Mouse (Mus musculus) heart, embryonic 16.5 days (tissue): ENCODE data around the gene Pdcl3. TPM values are rescaled to one million over a fixed set of nuclear protein-coding genes. Genes with fewer than 3 reads are reported as not detected.

ENCODE experiments used
- ATAC-seq: fragments of 200-750 bp; cut with Nextera tagmentation; replicated peaks from 2 replicates; pipeline ENCODE4 v1.8.0; 2017; ENCODE audit warnings: moderate number of reproducible peaks; ENCODE audit not compliant: insufficient read depth, low FRiP score; ENCODE audit errors: extremely low read depth
- H3K27ac ChIP-seq: fragments of 300-500 bp; sonication (generic); 2 replicates; pipeline ENCODE4 v1.5.1; 2014; ENCODE audit warnings: mild to moderate bottlenecking, low read length, control low read depth, moderate library complexity
- H3K27me3 ChIP-seq: fragments of 300-500 bp; sonication (generic); 2 replicates; pipeline ENCODE4 v1.6.1; 2014; ENCODE audit warnings: low read length, mixed read lengths; ENCODE audit not compliant: control insufficient read depth, insufficient read depth
- H3K36me3 ChIP-seq: fragments of 300-500 bp; sonication (generic); 2 replicates; pipeline ENCODE4 v1.6.1; 2014; ENCODE audit not compliant: control insufficient read depth, insufficient read depth
- H3K4me1 ChIP-seq: fragments of 300-500 bp; sonication (generic); 2 replicates; pipeline ENCODE4 v1.6.1; 2014; ENCODE audit warnings: low read length, mixed read lengths; ENCODE audit not compliant: control insufficient read depth, insufficient read depth
- H3K4me2 ChIP-seq: fragments of 300-500 bp; sonication (generic); 2 replicates; pipeline ENCODE4 v1.6.1; 2014; ENCODE audit warnings: low read depth, mild to moderate bottlenecking, control low read depth, low read length
- H3K4me3 ChIP-seq: fragments of 300-500 bp; sonication (generic); 2 replicates; pipeline ENCODE4 v1.5.1; 2014; ENCODE audit warnings: mild to moderate bottlenecking, control low read depth, low read length
- H3K9ac ChIP-seq: fragments of 300-500 bp; sonication (generic); 2 replicates; pipeline ENCODE4 v1.6.1; 2014; ENCODE audit warnings: low read length, control low read depth
- H3K9me3 ChIP-seq: fragments of 300-500 bp; sonication (generic); replicated peaks from 2 replicates; pipeline ENCODE4 v1.6.1; 2016; ENCODE audit warnings: low read length; ENCODE audit not compliant: control insufficient read depth
- WGBS: fragments of 180-500 bp; shearing (Covaris S2); extraction: QIAGEN DNeasy Blood & Tissue Kit; methylation state at CpG from one replicate; pipeline ENCODE4 v1.1.7; 2014; 5-methylcytosine and 5-hydroxymethylcytosine counted together
- polyA plus RNA-seq: library from polyadenylated mRNA; unstranded; fragments of >200 nt; fragmentation: Nextera tagmentation; extraction: Ambion mirVana; gene quantifications from 2 replicates; pipeline ENCODE4 v1.2.1, GENCODE M21; 2015

The Pdcl3 gene
- polyA plus RNA-seq, 1 experiment from 2014 or later = 156 TPM

GRCm38 (mm10) chr1:39010583-39011021, 25.2 kb downstream of the Pdcl3 start:
- no peak overlapping the region for H3K4me3 ChIP-seq
- 0 out of 2 replicates have a peak, but pooled peaks have one; percentile 47 for ATAC-seq
- no peak overlapping the region for H3K27ac ChIP-seq
- H3K4me1 ChIP-seq = peaks cover 13% of the 10 kb centered on the region
- peak overlapping the region; percentile 19; the same call in 1 of the 2 replicates for H3K4me2 ChIP-seq
- H3K9ac ChIP-seq = no peak overlapping the region
- H3K27me3 ChIP-seq = no peaks in the 10 kb centered on the region
- H3K9me3 ChIP-seq = no peaks in the 10 kb centered on the region
- 15% methylated on average over 12 of the region's 12 CpGs for WGBS
- no peaks in the 10 kb centered on the region for H3K36me3 ChIP-seq

- Histone ChIP-seq H3K27me3 (no peaks in the 10 kb centered on the region), H3K27ac (no peak overlapping the region), H3K4me2 (no peak overlapping the region), H3K4me1 (peaks cover 4% of the 10 kb centered on the region), H3K9ac (no peak overlapping the region), H3K9me3 (no peaks in the 10 kb centered on the region; the same call in 1 of the 2 replicates), H3K36me3 (no peaks in the 10 kb centered on the region), H3K4me3 (no peak overlapping the region)
- WGBS = 76% methylated on average over 13 of the region's 13 CpGs
- ATAC-seq = no peak
Observed at GRCm38 (mm10) chr1:39012576-39012975, 27.2 kb downstream of the Pdcl3 start.

- Histone ChIP-seq H3K9ac (no peak overlapping the region), H3K4me2 (no peak overlapping the region), H3K36me3 (no peaks in the 10 kb centered on the region), H3K4me1 (no peaks in the 10 kb centered on the region), H3K9me3 (no peaks in the 10 kb centered on the region; the same call in 1 of the 2 replicates), H3K27ac (no peak overlapping the region), H3K4me3 (no peak overlapping the region), H3K27me3 (no peaks in the 10 kb centered on the region)
- 83% methylated on average over 6 of the region's 6 CpGs for WGBS
- ATAC-seq = no peak
Observed at GRCm38 (mm10) chr1:39013843-39014242, 28.4 kb downstream of the Pdcl3 start.

GRCm38 (mm10) chr1:39015529-39015928, 30.1 kb downstream of the Pdcl3 start:
- 79% methylated on average over 10 of the region's 10 CpGs for WGBS
- Histone ChIP-seq H3K4me1 (no peaks in the 10 kb centered on the region), H3K27me3 (no peaks in the 10 kb centered on the region), H3K27ac (no peak overlapping the region), H3K9ac (no peak overlapping the region), H3K4me2 (no peak overlapping the region), H3K9me3 (no peaks in the 10 kb centered on the region; the same call in 1 of the 2 replicates), H3K4me3 (no peak overlapping the region), H3K36me3 (no peaks in the 10 kb centered on the region)
- no peak for ATAC-seq

- H3K4me2 ChIP-seq = no peak overlapping the region
- WGBS = 72% methylated on average over 4 of the region's 4 CpGs
- ATAC-seq = no peak
- H3K9ac ChIP-seq = no peak overlapping the region
- no peaks in the 10 kb centered on the region for H3K27me3 ChIP-seq
- H3K27ac ChIP-seq = no peak overlapping the region
- H3K36me3 ChIP-seq = no peaks in the 10 kb centered on the region
- no peaks in the 10 kb centered on the region; the same call in 1 of the 2 replicates for H3K9me3 ChIP-seq
- no peaks in the 10 kb centered on the region for H3K4me1 ChIP-seq
- no peak overlapping the region for H3K4me3 ChIP-seq
Observed at GRCm38 (mm10) chr1:39017871-39018270, 32.5 kb downstream of the Pdcl3 start.

- no peak overlapping the region for H3K27ac ChIP-seq
- no peak overlapping the region for H3K4me2 ChIP-seq
- no peak overlapping the region for H3K4me3 ChIP-seq
- no peaks in the 10 kb centered on the region; the same call in 1 of the 2 replicates for H3K27me3 ChIP-seq
- WGBS = 42% methylated on average over 7 of the region's 7 CpGs
- H3K9me3 ChIP-seq = no peaks in the 10 kb centered on the region
- no peak; the same call in 1 of the 2 replicates for ATAC-seq
- no peak overlapping the region for H3K9ac ChIP-seq
- no peaks in the 10 kb centered on the region for H3K4me1 ChIP-seq
- no peaks in the 10 kb centered on the region for H3K36me3 ChIP-seq
Observed at GRCm38 (mm10) chr1:39025142-39025541, 39.7 kb downstream of the Pdcl3 start.

- Histone ChIP-seq H3K9ac (no peak overlapping the region), H3K36me3 (no peaks in the 10 kb centered on the region), H3K4me1 (no peaks in the 10 kb centered on the region), H3K4me2 (no peak overlapping the region), H3K27me3 (no peaks in the 10 kb centered on the region; the same call in 1 of the 2 replicates), H3K9me3 (no peaks in the 10 kb centered on the region), H3K4me3 (no peak overlapping the region), H3K27ac (no peak overlapping the region; the same call in 1 of the 2 replicates)
- ATAC-seq = no peak
- 91% methylated on average over 1 of the region's 1 CpGs for WGBS
Observed at GRCm38 (mm10) chr1:39025840-39026239, 40.4 kb downstream of the Pdcl3 start.

- Histone ChIP-seq H3K4me1 (no peaks in the 10 kb centered on the region), H3K9ac (no peak overlapping the region), H3K9me3 (no peaks in the 10 kb centered on the region), H3K4me3 (no peak overlapping the region), H3K4me2 (no peak overlapping the region), H3K27me3 (no peaks in the 10 kb centered on the region; the same call in 1 of the 2 replicates), H3K27ac (no peak overlapping the region), H3K36me3 (no peaks in the 10 kb centered on the region)
- ATAC-seq = no peak
- 56% methylated on average over 7 of the region's 7 CpGs for whole genome bisulfite sequencing
Observed at GRCm38 (mm10) chr1:39029176-39029575, 43.8 kb downstream of the Pdcl3 start.

- Histone ChIP-seq H3K36me3 (no peaks in the 10 kb centered on the region), H3K9ac (no peak overlapping the region), H3K9me3 (no peaks in the 10 kb centered on the region), H3K4me1 (no peaks in the 10 kb centered on the region), H3K4me2 (peak overlapping the region; percentile 52), H3K27ac (no peak overlapping the region), H3K27me3 (no peaks in the 10 kb centered on the region; the same call in 1 of the 2 replicates), H3K4me3 (peak overlapping the region; percentile 29)
- 13% methylated on average over 7 of the region's 7 CpGs for WGBS
- ATAC-seq = no peak
Observed at GRCm38 (mm10) chr1:39030108-39030507, 44.7 kb downstream of the Pdcl3 start.
